Mouse (Mus musculus) stomach, postnatal 0 days (tissue): ENCODE measurements around the gene Slc35b4. TPM values are rescaled to one million over a fixed set of nuclear protein-coding genes. Genes with fewer than 3 reads are reported as not detected.

Experiments
- ATAC-seq: fragments of 200-750 bp; cut with Nextera tagmentation; 2 replicates; pipeline ENCODE4 v1.8.0; 2017; ENCODE audit not compliant: low FRiP score, low TSS enrichment
- DNase-seq: peaks from one replicate; pipeline ENCODE4 v3.0.0-alpha.2; 2016; ENCODE audit warnings: low spot score
- H3K27ac ChIP-seq: fragments of 300-500 bp; sonication (generic); replicated peaks from 2 replicates; pipeline ENCODE4 v1.5.1; 2014; ENCODE audit warnings: mild to moderate bottlenecking, control low read depth
- H3K27me3 ChIP-seq: fragments of 300-500 bp; sonication (generic); 2 replicates; pipeline ENCODE4 v1.6.1; 2014; ENCODE audit warnings: low read length; ENCODE audit not compliant: control insufficient read depth, insufficient read depth
- H3K36me3 ChIP-seq: fragments of 300-500 bp; sonication (generic); 2 replicates; pipeline ENCODE4 v1.6.1; 2014; ENCODE audit warnings: low read length, mixed read lengths; ENCODE audit not compliant: control insufficient read depth, insufficient read depth
- H3K4me1 ChIP-seq: fragments of 300-500 bp; sonication (generic); replicated peaks from 2 replicates; pipeline ENCODE4 v1.6.1; 2014; ENCODE audit warnings: antibody characterized with exemption; ENCODE audit not compliant: control insufficient read depth, insufficient read depth
- H3K4me2 ChIP-seq: fragments of 300-500 bp; sonication (generic); replicated peaks from 2 replicates; pipeline ENCODE4 v1.6.1; 2014; ENCODE audit warnings: low read depth, mild to moderate bottlenecking, control low read depth, moderate library complexity
- H3K4me3 ChIP-seq: fragments of 300-500 bp; sonication (generic); 2 replicates; pipeline ENCODE4 v1.5.1; 2014; ENCODE audit warnings: low read depth, low read length, control low read depth
- H3K9ac ChIP-seq: fragments of 300-500 bp; sonication (generic); 2 replicates; pipeline ENCODE4 v1.6.1; 2014; ENCODE audit warnings: mild to moderate bottlenecking, low read length, control low read depth, mixed read lengths
- H3K9me3 ChIP-seq: fragments of 300-500 bp; sonication (generic); 2 replicates; pipeline ENCODE4 v1.6.1; 2016; ENCODE audit warnings: low read length; ENCODE audit not compliant: control insufficient read depth
- CTCF ChIP-seq: IDR thresholded peaks from 2 replicates; pipeline ENCODE4 v1.5.1; 2016; ENCODE audit warnings: antibody characterized with exemption, low read depth, mild to moderate bottlenecking, moderate library complexity
- EP300 ChIP-seq: optimal IDR thresholded peaks from 2 replicates; pipeline ENCODE3; 2016; ENCODE audit warnings: antibody characterized with exemption
- WGBS: fragments of 180-500 bp; shearing (Covaris S2); extraction: QIAGEN DNeasy Blood & Tissue Kit; methylation state at CpG from one replicate; pipeline ENCODE4 v1.1.7; 2014; 5-methylcytosine and 5-hydroxymethylcytosine counted together
- polyA plus RNA-seq: library from polyadenylated mRNA; unstranded; fragments of >200 nt; fragmentation: Nextera tagmentation; extraction: Ambion mirVana; gene quantifications from 2 replicates; pipeline ENCODE4 v1.2.1, GENCODE M21; 2015

Slc35b4 gene
- polyA plus RNA-seq, 1 experiment from 2014 or later: 18.7 TPM

GRCm38 (mm10) chr6:34173251-34173650, 3.7 kb downstream of the Slc35b4 start:
- no peak for DNase-seq
- H3K4me2 ChIP-seq: no peak overlapping the region
- no peak overlapping the region for H3K9ac ChIP-seq
- TF ChIP-seq CTCF (no peak), EP300 (no peak)
- no peak overlapping the region for H3K4me3 ChIP-seq
- H3K27ac ChIP-seq: no peak overlapping the region
- 0 out of 2 replicates have a peak, but pooled peaks cover 2% of the 10 kb centered on the region for H3K36me3 ChIP-seq
- ATAC-seq: no peak
- 84% methylated on average over 11 of the region's 12 CpGs for WGBS
- H3K4me1 ChIP-seq: no peaks in the 10 kb centered on the region
- no peaks in the 10 kb centered on the region for H3K27me3 ChIP-seq
- no peaks in the 10 kb centered on the region for H3K9me3 ChIP-seq

GRCm38 (mm10) chr6:34171748-34172457, 5.0 kb downstream of the Slc35b4 start:
- Histone ChIP-seq H3K4me3 (no peak overlapping the region), H3K27ac (no peak overlapping the region), H3K36me3 (0 out of 2 replicates have a peak, but pooled peaks cover 2% of the 10 kb centered on the region), H3K9me3 (no peaks in the 10 kb centered on the region), H3K9ac (no peak overlapping the region), H3K4me1 (no peaks in the 10 kb centered on the region), H3K27me3 (no peaks in the 10 kb centered on the region), H3K4me2 (no peak overlapping the region)
- 87% methylated on average over 12 of the region's 12 CpGs for WGBS
- DNase-seq (no peak), ATAC-seq (no peak)
- TF ChIP-seq CTCF (no peak), EP300 (no peak)

GRCm38 (mm10) chr6:34170844-34171494, 5.9 kb downstream of the Slc35b4 start:
- WGBS: 70% methylated on average over 7 of the region's 7 CpGs
- DNase-seq (no peak), ATAC-seq (no peak)
- H3K36me3 ChIP-seq: peaks cover 8% of the 10 kb centered on the region; the same call in 1 of the 2 replicates
- H3K4me1 ChIP-seq: no peaks in the 10 kb centered on the region
- H3K4me2 ChIP-seq: no peak overlapping the region
- no peaks in the 10 kb centered on the region for H3K27me3 ChIP-seq
- no peak overlapping the region for H3K9ac ChIP-seq
- no peaks in the 10 kb centered on the region for H3K9me3 ChIP-seq
- H3K27ac ChIP-seq: no peak overlapping the region
- TF ChIP-seq EP300: no peak
- no peak for TF ChIP-seq CTCF
- H3K4me3 ChIP-seq: no peak overlapping the region

- H3K9ac ChIP-seq: no peak overlapping the region
- ATAC-seq: no peak
- H3K36me3 ChIP-seq: peaks cover 13% of the 10 kb centered on the region
- no peaks in the 10 kb centered on the region for H3K4me1 ChIP-seq
- no peak overlapping the region for H3K4me2 ChIP-seq
- H3K27ac ChIP-seq: no peak overlapping the region
- H3K9me3 ChIP-seq: no peaks in the 10 kb centered on the region
- WGBS: 76% methylated on average over 3 of the region's 3 CpGs
- DNase-seq: no peak
- no peaks in the 10 kb centered on the region for H3K27me3 ChIP-seq
- TF ChIP-seq CTCF: no peak
- no peak for TF ChIP-seq EP300
- H3K4me3 ChIP-seq: no peak overlapping the region
Observed at GRCm38 (mm10) chr6:34168834-34169233, 8.1 kb downstream of the Slc35b4 start.

GRCm38 (mm10) chr6:34163014-34163413, 13.9 kb downstream of the Slc35b4 start:
- Histone ChIP-seq H3K4me1 (no peaks in the 10 kb centered on the region), H3K27ac (no peak overlapping the region), H3K4me3 (no peak overlapping the region), H3K4me2 (no peak overlapping the region), H3K9ac (no peak overlapping the region), H3K9me3 (no peaks in the 10 kb centered on the region), H3K36me3 (peaks cover 16% of the 10 kb centered on the region), H3K27me3 (no peaks in the 10 kb centered on the region)
- no peak for DNase-seq
- TF ChIP-seq EP300 (no peak), CTCF (no peak)
- WGBS: 71% methylated on average over 9 of the region's 9 CpGs
- no peak for ATAC-seq

- Histone ChIP-seq H3K4me2 (no peak overlapping the region), H3K9me3 (no peaks in the 10 kb centered on the region), H3K4me3 (no peak overlapping the region), H3K4me1 (no peaks in the 10 kb centered on the region), H3K27ac (no peak overlapping the region), H3K27me3 (no peaks in the 10 kb centered on the region), H3K36me3 (peaks cover 18% of the 10 kb centered on the region), H3K9ac (no peak overlapping the region)
- TF ChIP-seq EP300 (no peak), CTCF (no peak)
- DNase-seq: no peak
- ATAC-seq: no peak
- 73% methylated on average over 2 of the region's 2 CpGs for WGBS
Observed at GRCm38 (mm10) chr6:34162607-34163006, 14.3 kb downstream of the Slc35b4 start.
